Mouse (Mus musculus) intestine, embryonic 16.5 days (tissue): ENCODE results near the gene Tor1aip2. TPM values are rescaled to one million over a fixed set of nuclear protein-coding genes. Genes with fewer than 3 reads are reported as not detected.

Experiments used
- ATAC-seq: fragments of 200-750 bp; cut with Nextera tagmentation; 2 replicates; pipeline ENCODE4 v1.8.0; 2017; ENCODE audit warnings: moderate TSS enrichment, moderate library complexity
- H3K27ac ChIP-seq: fragments of 300-500 bp; sonication (generic); 2 replicates; pipeline ENCODE4 v1.5.1; 2014; ENCODE audit warnings: mild to moderate bottlenecking, low read length
- H3K27me3 ChIP-seq: fragments of 300-500 bp; sonication (generic); replicated peaks from 2 replicates; pipeline ENCODE4 v1.6.1; 2014; ENCODE audit warnings: low read length, control low read depth, mixed read lengths; ENCODE audit not compliant: control insufficient read depth, insufficient read depth
- H3K36me3 ChIP-seq: fragments of 300-500 bp; sonication (generic); 2 replicates; pipeline ENCODE4 v1.6.1; 2014; ENCODE audit warnings: low read length, control low read depth; ENCODE audit not compliant: control insufficient read depth, insufficient read depth
- H3K4me1 ChIP-seq: fragments of 300-500 bp; sonication (generic); 2 replicates; pipeline ENCODE4 v1.6.1; 2014; ENCODE audit warnings: low read length, control low read depth, mixed read lengths; ENCODE audit not compliant: control insufficient read depth, insufficient read depth
- H3K4me2 ChIP-seq: fragments of 300-500 bp; sonication (generic); 2 replicates; pipeline ENCODE4 v1.6.1; 2014; ENCODE audit warnings: low read depth, low read length, control low read depth
- H3K4me3 ChIP-seq: fragments of 300-500 bp; sonication (generic); 2 replicates; pipeline ENCODE4 v1.5.1; 2014; ENCODE audit warnings: mild to moderate bottlenecking, low read length
- H3K9ac ChIP-seq: fragments of 300-500 bp; sonication (generic); 2 replicates; pipeline ENCODE4 v1.6.1; 2014; ENCODE audit warnings: low read depth, low read length
- H3K9me3 ChIP-seq: fragments of 300-500 bp; sonication (generic); 2 replicates; pipeline ENCODE4 v1.6.1; 2016; ENCODE audit warnings: low read length, control low read depth; ENCODE audit not compliant: control insufficient read depth
- WGBS: fragments of 180-500 bp; shearing (Covaris S2); extraction: QIAGEN DNeasy Blood & Tissue Kit; methylation state at CpG from one replicate; pipeline ENCODE4 v1.1.7; 2014; 5-methylcytosine and 5-hydroxymethylcytosine counted together
- polyA plus RNA-seq: library from polyadenylated mRNA; unstranded; fragments of >200 nt; fragmentation: Nextera tagmentation; extraction: Ambion mirVana; gene quantifications from 2 replicates; pipeline ENCODE4 v1.2.1, GENCODE M21; 2015

The Tor1aip2 gene
- polyA plus RNA-seq, 1 experiment from 2014 or later = 153 TPM

DNA sequence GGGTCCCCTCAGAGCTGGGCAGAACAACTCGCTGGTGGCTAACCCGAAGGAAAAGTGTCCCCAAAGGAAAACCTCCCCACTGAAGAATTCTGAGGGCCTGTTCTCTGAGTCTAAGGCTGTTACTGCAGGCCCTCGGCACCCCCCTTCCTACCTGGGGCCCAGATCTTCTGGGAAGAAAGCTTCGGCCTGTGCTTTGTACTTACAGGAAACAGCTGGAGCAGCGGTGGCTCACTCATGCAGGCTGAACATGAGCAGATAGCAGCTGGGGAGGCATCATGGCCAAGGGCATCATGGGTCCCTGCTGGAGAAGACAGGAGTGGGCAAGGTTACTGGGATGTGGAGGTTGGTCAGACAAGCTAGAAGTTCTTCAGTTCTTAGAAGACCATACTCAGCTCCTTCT is 52.4 kb downstream of the Tor1aip2 start:
- ATAC-seq = no peak
- WGBS = 75% methylated on average over 5 of the region's 5 CpGs
- Histone ChIP-seq H3K4me2 (no peak overlapping the region), H3K27me3 (no peaks in the 10 kb centered on the region), H3K4me3 (no peak overlapping the region), H3K27ac (no peak overlapping the region), H3K36me3 (no peaks in the 10 kb centered on the region), H3K9ac (no peak overlapping the region), H3K4me1 (no peaks in the 10 kb centered on the region), H3K9me3 (no peaks in the 10 kb centered on the region)

DNA sequence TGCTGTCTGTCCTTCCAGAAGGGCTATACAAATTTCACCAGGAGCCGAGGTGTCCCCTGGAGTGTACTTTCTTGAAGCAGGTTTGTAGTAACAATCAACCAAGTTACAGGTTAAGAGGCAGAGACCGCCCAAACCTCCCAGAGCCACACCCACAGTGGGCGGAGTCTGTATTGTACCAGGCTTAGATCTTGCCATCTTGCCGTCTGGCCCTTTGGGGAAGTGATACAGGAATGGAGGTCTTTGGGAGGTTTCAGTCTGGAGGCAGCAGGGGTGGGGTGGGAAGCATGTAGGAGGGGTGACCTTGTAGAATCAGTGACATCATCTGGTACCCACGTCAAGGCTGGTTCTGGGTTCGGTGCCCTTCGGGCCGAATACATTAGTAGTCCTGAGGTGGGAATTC is 54.4 kb downstream of the Tor1aip2 start:
- 82% methylated on average over 8 of the region's 8 CpGs for WGBS
- no peak overlapping the region for H3K4me3 ChIP-seq
- no peak overlapping the region for H3K9ac ChIP-seq
- no peaks in the 10 kb centered on the region for H3K9me3 ChIP-seq
- H3K27ac ChIP-seq = no peak overlapping the region
- no peaks in the 10 kb centered on the region for H3K36me3 ChIP-seq
- no peaks in the 10 kb centered on the region for H3K27me3 ChIP-seq
- no peaks in the 10 kb centered on the region for H3K4me1 ChIP-seq
- no peak overlapping the region for H3K4me2 ChIP-seq
- ATAC-seq = no peak

DNA sequence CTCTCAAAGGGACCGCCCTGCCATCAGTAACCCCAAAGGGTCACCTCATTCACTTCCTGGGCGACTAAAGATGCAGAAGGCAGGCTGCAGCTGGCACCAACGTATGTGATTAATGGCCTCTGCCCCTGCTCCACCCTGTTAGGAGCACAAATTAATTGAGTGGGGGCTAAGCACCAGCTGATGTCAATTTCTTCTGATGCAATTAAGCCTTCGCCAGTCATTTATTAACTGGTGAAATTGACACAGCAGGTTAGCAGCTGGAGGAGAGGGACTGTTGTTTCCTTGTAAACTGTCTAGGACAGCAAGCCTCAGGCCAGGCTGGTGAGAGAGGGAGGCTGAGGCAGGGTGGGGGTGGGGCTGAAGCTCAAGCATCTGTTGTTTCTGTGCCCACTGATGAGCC is 54.8 kb downstream of the Tor1aip2 start:
- no peak overlapping the region for H3K27ac ChIP-seq
- peak; percentile 64 for ATAC-seq
- 60% methylated on average over 4 of the region's 4 CpGs for WGBS
- H3K36me3 ChIP-seq = no peaks in the 10 kb centered on the region
- H3K9me3 ChIP-seq = no peaks in the 10 kb centered on the region
- H3K4me2 ChIP-seq = no peak overlapping the region
- no peaks in the 10 kb centered on the region for H3K4me1 ChIP-seq
- H3K27me3 ChIP-seq = no peaks in the 10 kb centered on the region
- H3K4me3 ChIP-seq = no peak overlapping the region
- no peak overlapping the region for H3K9ac ChIP-seq

DNA sequence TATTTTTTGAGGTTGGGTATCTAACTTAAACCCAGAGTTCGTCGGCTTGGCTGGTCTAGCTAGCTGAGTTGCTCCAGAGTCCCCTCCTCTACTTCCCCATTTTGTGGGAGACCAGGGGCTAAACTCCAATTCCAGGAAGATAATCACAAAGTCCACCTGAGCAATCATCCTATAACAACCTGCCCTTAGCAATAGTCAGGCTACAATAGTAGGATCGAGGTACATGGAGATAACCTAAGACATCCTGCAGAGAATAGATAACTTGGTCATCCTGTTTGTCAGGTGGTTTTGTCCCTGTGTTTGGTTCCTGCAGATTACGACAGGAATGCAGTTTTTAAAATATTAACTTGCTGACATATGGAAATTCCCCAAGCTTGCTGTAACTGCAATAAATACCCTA is 56.6 kb downstream of the Tor1aip2 start:
- Histone ChIP-seq H3K36me3 (no peaks in the 10 kb centered on the region), H3K4me3 (no peak overlapping the region), H3K4me1 (no peaks in the 10 kb centered on the region), H3K4me2 (no peak overlapping the region), H3K9me3 (no peaks in the 10 kb centered on the region), H3K27me3 (no peaks in the 10 kb centered on the region), H3K9ac (no peak overlapping the region), H3K27ac (no peak overlapping the region)
- WGBS = 69% methylated on average over 4 of the region's 4 CpGs
- ATAC-seq = no peak

DNA sequence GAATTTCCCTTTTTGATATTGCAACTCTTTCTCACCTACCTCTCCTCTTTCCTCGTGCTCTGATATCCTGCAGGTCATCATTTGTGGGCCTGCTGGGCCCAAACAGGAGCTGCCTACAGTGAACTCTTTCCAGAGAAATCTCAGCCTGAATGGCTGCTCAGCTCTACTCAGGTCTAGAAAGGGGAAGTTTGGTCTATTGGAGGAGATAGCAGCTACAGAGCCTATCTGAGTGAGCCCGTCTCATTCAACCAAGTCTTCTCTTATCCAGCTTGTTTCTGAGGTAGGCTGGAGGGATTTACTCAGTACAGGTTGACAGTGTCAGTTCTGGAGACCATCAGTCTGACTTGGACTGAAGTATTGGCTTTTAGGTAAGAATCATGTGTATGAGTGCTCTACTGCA is 68.6 kb downstream of the Tor1aip2 start:
- Histone ChIP-seq H3K27ac (no peak overlapping the region), H3K9me3 (no peaks in the 10 kb centered on the region; the same call in 1 of the 2 replicates), H3K4me1 (no peaks in the 10 kb centered on the region), H3K27me3 (no peaks in the 10 kb centered on the region), H3K4me3 (no peak overlapping the region), H3K9ac (no peak overlapping the region), H3K4me2 (no peak overlapping the region), H3K36me3 (no peaks in the 10 kb centered on the region)
- ATAC-seq = no peak
- 96% methylated on average over 2 of the region's 2 CpGs for WGBS

DNA sequence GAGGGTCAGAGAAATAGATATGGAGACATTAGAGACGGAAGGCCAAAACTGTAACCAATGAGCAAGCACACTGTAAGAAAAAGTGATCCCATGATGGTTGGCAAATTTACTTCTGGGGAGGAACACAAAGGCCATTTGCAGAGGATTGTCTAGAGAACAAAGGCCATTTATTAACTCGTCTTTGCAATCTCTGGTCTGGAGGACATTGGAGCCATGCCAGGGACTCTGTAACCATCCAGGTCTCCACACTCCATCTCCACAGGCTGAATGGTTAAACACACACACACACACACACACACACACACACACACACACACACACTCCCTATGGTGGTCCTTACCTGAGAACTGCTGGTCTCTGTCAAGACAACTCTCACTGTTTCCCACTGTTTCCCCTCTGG is 70.2 kb downstream of the Tor1aip2 start:
- H3K9me3 ChIP-seq = no peaks in the 10 kb centered on the region; the same call in 1 of the 2 replicates
- 76% methylated on average over 2 of the region's 2 CpGs for WGBS
- no peak overlapping the region for H3K4me3 ChIP-seq
- H3K27me3 ChIP-seq = no peaks in the 10 kb centered on the region
- H3K9ac ChIP-seq = no peak overlapping the region
- no peak overlapping the region for H3K4me2 ChIP-seq
- H3K4me1 ChIP-seq = no peaks in the 10 kb centered on the region
- no peaks in the 10 kb centered on the region for H3K36me3 ChIP-seq
- H3K27ac ChIP-seq = no peak overlapping the region
- ATAC-seq = no peak; the same call in 1 of the 2 replicates

DNA sequence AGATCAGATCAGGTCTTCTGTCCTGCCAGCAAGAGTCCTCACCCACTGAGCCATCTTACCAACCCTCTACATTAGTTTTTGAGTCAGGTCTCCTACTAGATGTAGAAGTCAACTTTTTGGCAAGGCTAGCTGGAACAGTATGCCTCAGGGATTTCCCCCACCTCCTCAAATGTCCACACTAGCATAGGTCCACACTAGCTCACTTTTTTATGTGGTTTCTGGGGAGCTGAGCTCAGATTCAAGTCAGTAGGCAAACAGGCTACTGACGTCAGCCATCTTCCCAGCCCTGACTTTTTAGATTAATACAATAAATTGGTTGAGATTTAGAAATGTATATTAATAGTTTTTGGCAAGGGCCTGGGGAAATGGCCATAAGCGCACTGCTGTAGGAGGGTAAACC is 72.2 kb downstream of the Tor1aip2 start:
- 97% methylated on average over 2 of the region's 2 CpGs for WGBS

DNA sequence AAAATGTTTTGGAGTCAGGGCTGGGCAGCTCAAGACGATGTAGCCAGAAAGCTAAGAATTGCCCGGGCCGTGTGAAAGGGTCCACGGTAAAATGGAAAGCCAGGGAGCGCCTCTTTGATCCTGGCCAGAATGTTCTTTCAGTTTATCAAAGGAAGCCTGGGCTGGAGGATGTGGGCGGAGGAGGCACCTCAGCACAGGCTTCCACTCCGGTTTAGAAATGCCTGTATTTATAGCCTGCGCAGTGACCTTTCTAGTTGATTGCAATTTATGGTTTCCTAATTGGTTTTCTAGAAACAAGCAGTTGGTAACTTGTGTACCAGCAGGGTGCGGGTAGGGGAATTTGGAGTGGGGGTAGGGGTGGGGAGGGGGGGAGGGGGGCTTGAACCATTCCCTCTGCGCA is 73.2 kb downstream of the Tor1aip2 start:
- 40% methylated on average over 10 of the region's 10 CpGs for WGBS
- Histone ChIP-seq H3K4me2 (no peak overlapping the region), H3K27me3 (no peaks in the 10 kb centered on the region), H3K4me1 (0 out of 2 replicates have a peak, but pooled peaks cover 2% of the 10 kb centered on the region), H3K4me3 (no peak overlapping the region), H3K9me3 (no peaks in the 10 kb centered on the region; the same call in 1 of the 2 replicates), H3K9ac (no peak overlapping the region), H3K27ac (no peak overlapping the region), H3K36me3 (no peaks in the 10 kb centered on the region)
- no peak for ATAC-seq

More for the DNA sequence above, 72.2 kb downstream of the Tor1aip2 start:
- no peak for ATAC-seq
- Histone ChIP-seq H3K4me3 (no peak overlapping the region), H3K27me3 (no peaks in the 10 kb centered on the region), H3K4me1 (0 out of 2 replicates have a peak, but pooled peaks cover 2% of the 10 kb centered on the region), H3K9me3 (no peaks in the 10 kb centered on the region; the same call in 1 of the 2 replicates), H3K36me3 (no peaks in the 10 kb centered on the region), H3K9ac (no peak overlapping the region), H3K4me2 (no peak overlapping the region), H3K27ac (no peak overlapping the region)

DNA sequence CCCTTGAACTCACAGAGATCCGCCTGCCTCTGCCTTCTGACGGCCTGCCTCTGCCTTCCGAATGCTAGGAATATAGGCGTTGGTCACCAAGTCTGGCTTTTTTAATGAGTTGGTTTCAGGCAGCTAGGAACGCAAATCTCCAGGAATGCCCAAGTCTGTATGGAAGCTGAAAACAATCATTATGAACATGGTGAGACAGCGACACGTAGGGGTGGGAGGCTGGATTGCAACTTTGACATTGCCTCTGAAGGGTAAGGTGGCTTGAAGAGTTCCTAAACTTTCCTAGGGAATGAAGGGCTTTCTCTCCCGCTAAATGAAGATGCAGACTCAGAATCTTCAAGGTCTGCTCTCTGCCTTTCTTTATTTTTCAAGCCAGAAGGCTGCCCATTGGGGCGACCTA is 75.9 kb downstream of the Tor1aip2 start:
- Histone ChIP-seq H3K4me3 (no peak overlapping the region), H3K27me3 (no peaks in the 10 kb centered on the region), H3K9ac (no peak overlapping the region), H3K4me1 (0 out of 2 replicates have a peak, but pooled peaks cover 2% of the 10 kb centered on the region), H3K4me2 (no peak overlapping the region), H3K9me3 (no peaks in the 10 kb centered on the region), H3K27ac (no peak overlapping the region), H3K36me3 (no peaks in the 10 kb centered on the region)
- 76% methylated on average over 9 of the region's 9 CpGs for WGBS
- no peak for ATAC-seq

DNA sequence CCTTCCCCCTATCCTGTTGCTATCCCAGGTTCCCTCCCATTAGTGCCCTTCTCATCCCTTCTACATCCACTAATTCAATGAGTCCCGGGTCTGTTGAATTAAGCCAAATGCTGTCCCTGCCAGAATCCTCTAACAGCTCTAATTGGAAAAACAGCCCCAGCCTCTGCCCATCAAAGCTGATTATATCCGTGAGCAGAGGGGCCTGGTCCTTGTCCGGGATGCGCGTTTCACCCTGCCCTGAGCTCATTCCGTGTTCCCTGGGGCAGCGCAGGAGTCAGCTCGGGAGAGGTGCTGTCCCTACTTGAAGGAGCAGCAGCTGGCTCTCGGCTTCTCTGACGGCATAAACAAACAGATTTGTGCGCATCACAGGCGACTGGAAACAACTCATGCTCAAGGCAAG is 76.5 kb downstream of the Tor1aip2 start:
- no peak overlapping the region for H3K4me3 ChIP-seq
- 0 out of 2 replicates have a peak overlapping the region, but pooled peaks have one; percentile 23 for H3K9ac ChIP-seq
- H3K36me3 ChIP-seq = no peaks in the 10 kb centered on the region
- ATAC-seq = peak; percentile 36; the same call in 1 of the 2 replicates
- H3K27me3 ChIP-seq = no peaks in the 10 kb centered on the region
- H3K27ac ChIP-seq = no peak overlapping the region
- WGBS = 22% methylated on average over 12 of the region's 12 CpGs
- H3K4me1 ChIP-seq = 0 out of 2 replicates have a peak, but pooled peaks cover 2% of the 10 kb centered on the region
- H3K9me3 ChIP-seq = no peaks in the 10 kb centered on the region
- no peak overlapping the region for H3K4me2 ChIP-seq
